Mouse (Mus musculus) midbrain, embryonic 13.5 days (tissue): Measurements from ENCODE around the gene Apoh. TPM values are rescaled to one million over a fixed set of nuclear protein-coding genes. Genes with fewer than 3 reads are reported as not detected.

ENCODE experiments used
- ATAC-seq: fragments of 200-750 bp; cut with Nextera tagmentation; 2 replicates; pipeline ENCODE4 v1.8.0; 2017; ENCODE audit warnings: mild to moderate bottlenecking, moderate TSS enrichment, moderate library complexity
- H3K27ac ChIP-seq: fragments of 300-500 bp; sonication (generic); 2 replicates; pipeline ENCODE4 v1.5.1; 2015; ENCODE audit warnings: inconsistent platforms, mild to moderate bottlenecking, moderate library complexity
- H3K27me3 ChIP-seq: fragments of 300-500 bp; sonication (generic); 2 replicates; pipeline ENCODE4 v1.6.1; 2015; ENCODE audit warnings: mild to moderate bottlenecking, inconsistent platforms
- H3K36me3 ChIP-seq: fragments of 300-500 bp; sonication (generic); 2 replicates; pipeline ENCODE4 v1.6.1; 2015; ENCODE audit warnings: mild to moderate bottlenecking, inconsistent platforms
- H3K4me1 ChIP-seq: fragments of 300-500 bp; sonication (generic); replicated peaks from 2 replicates; pipeline ENCODE4 v1.6.1; 2015; ENCODE audit warnings: inconsistent platforms
- H3K4me2 ChIP-seq: fragments of 300-500 bp; sonication (generic); replicated peaks from 2 replicates; pipeline ENCODE4 v1.6.1; 2015; ENCODE audit warnings: moderate library complexity, mild to moderate bottlenecking, inconsistent platforms
- H3K4me3 ChIP-seq: fragments of 300-500 bp; sonication (generic); replicated peaks from 2 replicates; pipeline ENCODE4 v1.5.1; 2015; ENCODE audit warnings: mild to moderate bottlenecking, inconsistent platforms
- H3K9ac ChIP-seq: fragments of 300-500 bp; sonication (generic); replicated peaks from 2 replicates; pipeline ENCODE4 v1.6.1; 2015; ENCODE audit warnings: mild to moderate bottlenecking, inconsistent platforms
- H3K9me3 ChIP-seq: fragments of 300-500 bp; sonication (generic); 2 replicates; pipeline ENCODE4 v1.6.1; 2016; ENCODE audit warnings: mild to moderate bottlenecking, inconsistent platforms
- WGBS: fragments of 180-500 bp; shearing (Covaris S2); methylation state at CpG from one replicate; pipeline ENCODE4 v1.1.7; 2015; 5-methylcytosine and 5-hydroxymethylcytosine counted together
- polyA plus RNA-seq: library from polyadenylated mRNA; unstranded; fragments of >200 nt; fragmentation: Nextera tagmentation; extraction: Ambion mirVana; gene quantifications from 2 replicates; pipeline ENCODE4 v1.2.1, GENCODE M21; 2015

Gene Apoh
- polyA plus RNA-seq, 1 experiment from 2014 or later, result 0.13 TPM

GRCm38 (mm10) chr11:108335536-108335935 lies 7.6 kb upstream of the Apoh start:
- no peaks in the 10 kb centered on the region for H3K27me3 ChIP-seq
- no peak overlapping the region for H3K4me2 ChIP-seq
- H3K4me1 ChIP-seq, result peaks cover 15% of the 10 kb centered on the region
- 0 out of 2 replicates have a peak, but pooled peaks cover 2% of the 10 kb centered on the region for H3K36me3 ChIP-seq
- H3K4me3 ChIP-seq, result no peak overlapping the region
- no peaks in the 10 kb centered on the region for H3K9me3 ChIP-seq
- 84% methylated on average over 4 of the region's 4 CpGs for WGBS
- no peak overlapping the region for H3K27ac ChIP-seq
- ATAC-seq, result no peak
- no peak overlapping the region for H3K9ac ChIP-seq

- no peaks in the 10 kb centered on the region for H3K9me3 ChIP-seq
- no peak for ATAC-seq
- no peak overlapping the region for H3K27ac ChIP-seq
- H3K4me2 ChIP-seq, result no peak overlapping the region
- 56% methylated on average over 5 of the region's 5 CpGs for WGBS
- H3K9ac ChIP-seq, result no peak overlapping the region
- H3K36me3 ChIP-seq, result 0 out of 2 replicates have a peak, but pooled peaks cover 2% of the 10 kb centered on the region
- H3K4me1 ChIP-seq, result peaks cover 15% of the 10 kb centered on the region
- H3K4me3 ChIP-seq, result no peak overlapping the region
- peaks cover 5% of the 10 kb centered on the region; the same call in 1 of the 2 replicates for H3K27me3 ChIP-seq
Observed at GRCm38 (mm10) chr11:108336445-108336844, 6.7 kb upstream of the Apoh start.

- Histone ChIP-seq H3K36me3 (no peaks in the 10 kb centered on the region), H3K4me1 (peaks cover 28% of the 10 kb centered on the region), H3K9ac (no peak overlapping the region), H3K9me3 (no peaks in the 10 kb centered on the region), H3K4me2 (no peak overlapping the region), H3K27ac (no peak overlapping the region), H3K27me3 (peaks cover 18% of the 10 kb centered on the region), H3K4me3 (no peak overlapping the region)
- 88% methylated on average over 4 of the region's 4 CpGs for WGBS
- no peak for ATAC-seq
Observed at GRCm38 (mm10) chr11:108340293-108340692, 2.9 kb upstream of the Apoh start.

GRCm38 (mm10) chr11:108341783-108342182 lies 1.4 kb upstream of the Apoh start:
- 0 out of 2 replicates have a peak overlapping the region, but pooled peaks have one; percentile 86 for H3K9ac ChIP-seq

GRCm38 (mm10) chr11:108343789-108344462 lies 772 bp downstream of the Apoh start, which contains the start of gene Prkca:
Prkca (minus strand) TSS chr11:108343928.
- Histone ChIP-seq H3K4me1 (peaks cover 28% of the 10 kb centered on the region), H3K27me3 (peaks cover 18% of the 10 kb centered on the region), H3K9me3 (no peaks in the 10 kb centered on the region), H3K4me3 (peak within 1 kb of the TSS; percentile 76), H3K4me2 (peak within 1 kb of the TSS; percentile 96), H3K36me3 (no peaks in the 10 kb centered on the region), H3K27ac (peak within 1 kb of the TSS; percentile 89), H3K9ac (peak within 1 kb of the TSS; percentile 86)
- WGBS, result 1% methylated on average over 56 of the region's 63 CpGs
- ATAC-seq, result peak; percentile 98

More at GRCm38 (mm10) chr11:108341783-108342182, 1.4 kb upstream of the Apoh start:
- Histone ChIP-seq H3K27me3 (peaks cover 18% of the 10 kb centered on the region), H3K4me3 (peak overlapping the region; percentile 76), H3K27ac (no peak overlapping the region), H3K9me3 (no peaks in the 10 kb centered on the region), H3K36me3 (no peaks in the 10 kb centered on the region), H3K4me1 (peaks cover 28% of the 10 kb centered on the region), H3K4me2 (peak overlapping the region; percentile 96)
- WGBS, result 50% methylated on average over 8 of the region's 8 CpGs
- no peak for ATAC-seq

- peaks cover 18% of the 10 kb centered on the region for H3K27me3 ChIP-seq
- peaks cover 34% of the 10 kb centered on the region for H3K4me1 ChIP-seq
- no peaks in the 10 kb centered on the region for H3K9me3 ChIP-seq
- H3K4me2 ChIP-seq, result peak overlapping the region; percentile 96
- WGBS, result 48% methylated on average over 8 of the region's 8 CpGs
- no peak for ATAC-seq
- H3K9ac ChIP-seq, result peak overlapping the region; percentile 86; the same call in 1 of the 2 replicates
- no peaks in the 10 kb centered on the region for H3K36me3 ChIP-seq
- peak overlapping the region; percentile 76 for H3K4me3 ChIP-seq
- H3K27ac ChIP-seq, result no peak overlapping the region
Observed at GRCm38 (mm10) chr11:108344759-108345158, 1.6 kb downstream of the Apoh start.

- no peak overlapping the region for H3K9ac ChIP-seq
- H3K27ac ChIP-seq, result no peak overlapping the region
- peaks cover 38% of the 10 kb centered on the region for H3K4me1 ChIP-seq
- no peak for ATAC-seq
- H3K9me3 ChIP-seq, result no peaks in the 10 kb centered on the region
- 89% methylated on average over 2 of the region's 2 CpGs for WGBS
- H3K36me3 ChIP-seq, result no peaks in the 10 kb centered on the region
- no peak overlapping the region for H3K4me3 ChIP-seq
- H3K4me2 ChIP-seq, result no peak overlapping the region
- H3K27me3 ChIP-seq, result peaks cover 18% of the 10 kb centered on the region
Observed at GRCm38 (mm10) chr11:108345321-108345720, 2.2 kb downstream of the Apoh start.

GRCm38 (mm10) chr11:108350799-108351198 lies 7.6 kb downstream of the Apoh start:
- H3K9ac ChIP-seq, result no peak overlapping the region
- peaks cover 13% of the 10 kb centered on the region for H3K4me1 ChIP-seq
- no peak overlapping the region for H3K4me3 ChIP-seq
- 87% methylated on average over 4 of the region's 4 CpGs for WGBS
- no peak overlapping the region for H3K27ac ChIP-seq
- no peak for ATAC-seq
- no peak overlapping the region for H3K4me2 ChIP-seq
- H3K36me3 ChIP-seq, result no peaks in the 10 kb centered on the region
- H3K27me3 ChIP-seq, result no peaks in the 10 kb centered on the region
- H3K9me3 ChIP-seq, result no peaks in the 10 kb centered on the region; the same call in 1 of the 2 replicates

GRCm38 (mm10) chr11:108352842-108353388 lies 9.8 kb downstream of the Apoh start:
- Histone ChIP-seq H3K9me3 (no peaks in the 10 kb centered on the region; the same call in 1 of the 2 replicates), H3K27me3 (no peaks in the 10 kb centered on the region), H3K4me3 (no peak overlapping the region), H3K4me2 (no peak overlapping the region), H3K27ac (no peak overlapping the region), H3K36me3 (no peaks in the 10 kb centered on the region), H3K9ac (no peak overlapping the region), H3K4me1 (peaks cover 13% of the 10 kb centered on the region)
- 94% methylated on average over 10 of the region's 10 CpGs for WGBS
- no peak for ATAC-seq

GRCm38 (mm10) chr11:108356020-108356419 lies 12.9 kb downstream of the Apoh start:
- Histone ChIP-seq H3K27ac (no peak overlapping the region), H3K36me3 (no peaks in the 10 kb centered on the region), H3K4me2 (no peak overlapping the region), H3K4me3 (no peak overlapping the region), H3K4me1 (no peaks in the 10 kb centered on the region), H3K27me3 (no peaks in the 10 kb centered on the region), H3K9ac (no peak overlapping the region), H3K9me3 (no peaks in the 10 kb centered on the region; the same call in 1 of the 2 replicates)
- WGBS, result 89% methylated on average over 4 of the region's 4 CpGs
- no peak for ATAC-seq

- 84% methylated on average over 6 of the region's 6 CpGs for WGBS
- H3K4me2 ChIP-seq, result no peak overlapping the region
- no peaks in the 10 kb centered on the region; the same call in 1 of the 2 replicates for H3K9me3 ChIP-seq
- H3K4me3 ChIP-seq, result no peak overlapping the region
- no peaks in the 10 kb centered on the region for H3K27me3 ChIP-seq
- no peak overlapping the region for H3K27ac ChIP-seq
- no peaks in the 10 kb centered on the region for H3K4me1 ChIP-seq
- H3K9ac ChIP-seq, result no peak overlapping the region
- H3K36me3 ChIP-seq, result no peaks in the 10 kb centered on the region
- no peak for ATAC-seq
Observed at GRCm38 (mm10) chr11:108358911-108359310, 15.8 kb downstream of the Apoh start.

GRCm38 (mm10) chr11:108360983-108361382 lies 17.8 kb downstream of the Apoh start:
- no peak overlapping the region for H3K9ac ChIP-seq
- H3K9me3 ChIP-seq, result no peaks in the 10 kb centered on the region
- H3K36me3 ChIP-seq, result no peaks in the 10 kb centered on the region
- H3K27me3 ChIP-seq, result no peaks in the 10 kb centered on the region
- no peak overlapping the region for H3K27ac ChIP-seq
- no peak overlapping the region for H3K4me3 ChIP-seq
- H3K4me1 ChIP-seq, result no peaks in the 10 kb centered on the region
- WGBS, result 85% methylated on average over 4 of the region's 4 CpGs
- no peak overlapping the region for H3K4me2 ChIP-seq
- no peak for ATAC-seq
